Mouse (Mus musculus) stomach, postnatal 0 days (tissue): ENCODE results near the gene Nemf. TPM values are rescaled to one million over a fixed set of nuclear protein-coding genes. Genes with fewer than 3 reads are reported as not detected.
"Not testable (repeated sequence)": the region's sequence is repeated elsewhere in the genome, so short reads cannot be mapped to it uniquely, and the experiment has no call there.

ENCODE experiments used
- ATAC-seq: fragments of 200-750 bp; cut with Nextera tagmentation; 2 replicates; pipeline ENCODE4 v1.8.0; 2017; ENCODE audit not compliant: low FRiP score, low TSS enrichment
- DNase-seq: peaks from one replicate; pipeline ENCODE4 v3.0.0-alpha.2; 2016; ENCODE audit warnings: low spot score
- H3K27ac ChIP-seq: fragments of 300-500 bp; sonication (generic); replicated peaks from 2 replicates; pipeline ENCODE4 v1.5.1; 2014; ENCODE audit warnings: mild to moderate bottlenecking, control low read depth
- H3K27me3 ChIP-seq: fragments of 300-500 bp; sonication (generic); 2 replicates; pipeline ENCODE4 v1.6.1; 2014; ENCODE audit warnings: low read length; ENCODE audit not compliant: control insufficient read depth, insufficient read depth
- H3K36me3 ChIP-seq: fragments of 300-500 bp; sonication (generic); 2 replicates; pipeline ENCODE4 v1.6.1; 2014; ENCODE audit warnings: low read length, mixed read lengths; ENCODE audit not compliant: control insufficient read depth, insufficient read depth
- H3K4me1 ChIP-seq: fragments of 300-500 bp; sonication (generic); replicated peaks from 2 replicates; pipeline ENCODE4 v1.6.1; 2014; ENCODE audit warnings: antibody characterized with exemption; ENCODE audit not compliant: control insufficient read depth, insufficient read depth
- H3K4me2 ChIP-seq: fragments of 300-500 bp; sonication (generic); replicated peaks from 2 replicates; pipeline ENCODE4 v1.6.1; 2014; ENCODE audit warnings: low read depth, mild to moderate bottlenecking, control low read depth, moderate library complexity
- H3K4me3 ChIP-seq: fragments of 300-500 bp; sonication (generic); 2 replicates; pipeline ENCODE4 v1.5.1; 2014; ENCODE audit warnings: low read depth, low read length, control low read depth
- H3K9ac ChIP-seq: fragments of 300-500 bp; sonication (generic); 2 replicates; pipeline ENCODE4 v1.6.1; 2014; ENCODE audit warnings: mild to moderate bottlenecking, low read length, control low read depth, mixed read lengths
- H3K9me3 ChIP-seq: fragments of 300-500 bp; sonication (generic); 2 replicates; pipeline ENCODE4 v1.6.1; 2016; ENCODE audit warnings: low read length; ENCODE audit not compliant: control insufficient read depth
- CTCF ChIP-seq: IDR thresholded peaks from 2 replicates; pipeline ENCODE4 v1.5.1; 2016; ENCODE audit warnings: antibody characterized with exemption, low read depth, mild to moderate bottlenecking, moderate library complexity
- EP300 ChIP-seq: optimal IDR thresholded peaks from 2 replicates; pipeline ENCODE3; 2016; ENCODE audit warnings: antibody characterized with exemption
- whole genome bisulfite sequencing: fragments of 180-500 bp; shearing (Covaris S2); extraction: QIAGEN DNeasy Blood & Tissue Kit; methylation state at CpG from one replicate; pipeline ENCODE4 v1.1.7; 2014; 5-methylcytosine and 5-hydroxymethylcytosine counted together
- polyA plus RNA-seq: library from polyadenylated mRNA; unstranded; fragments of >200 nt; fragmentation: Nextera tagmentation; extraction: Ambion mirVana; gene quantifications from 2 replicates; pipeline ENCODE4 v1.2.1, GENCODE M21; 2015

Gene Nemf
- polyA plus RNA-seq, 1 experiment from 2014 or later, result 50.0 TPM

- ATAC-seq (no peak), DNase-seq (no peak)
- no peak overlapping the region for H3K27ac ChIP-seq
- H3K27me3 ChIP-seq, result no peaks in the 10 kb centered on the region
- TF ChIP-seq CTCF (no peak), EP300 (no peak)
- 86% methylated on average over 5 of the region's 5 CpGs for WGBS
- no peaks in the 10 kb centered on the region for H3K4me1 ChIP-seq
- no peaks in the 10 kb centered on the region for H3K9me3 ChIP-seq
- no peaks in the 10 kb centered on the region for H3K36me3 ChIP-seq
- no peak overlapping the region for H3K9ac ChIP-seq
- no peak overlapping the region for H3K4me3 ChIP-seq
- no peak overlapping the region for H3K4me2 ChIP-seq
Observed at GRCm38 (mm10) chr12:69384606-69385005, 27.6 kb upstream of the Nemf start.

GRCm38 (mm10) chr12:69382880-69383279 is 25.9 kb upstream of the Nemf start:
- TF ChIP-seq EP300 (no peak), CTCF (no peak)

GRCm38 (mm10) chr12:69378558-69379454 is 21.8 kb upstream of the Nemf start:
- H3K27me3 ChIP-seq, result no peaks in the 10 kb centered on the region
- no peak overlapping the region for H3K4me2 ChIP-seq
- DNase-seq, result no peak
- ATAC-seq, result no peak
- no peaks in the 10 kb centered on the region for H3K9me3 ChIP-seq
- no peak overlapping the region for H3K9ac ChIP-seq
- H3K36me3 ChIP-seq, result peaks cover under 1% of the 10 kb centered on the region; the same call in 1 of the 2 replicates
- H3K27ac ChIP-seq, result no peak overlapping the region
- TF ChIP-seq CTCF (no peak), EP300 (no peak)
- WGBS, result 70% methylated on average over 11 of the region's 11 CpGs
- H3K4me1 ChIP-seq, result no peaks in the 10 kb centered on the region
- no peak overlapping the region for H3K4me3 ChIP-seq

More at GRCm38 (mm10) chr12:69382880-69383279, 25.9 kb upstream of the Nemf start:
- no peak overlapping the region for H3K4me3 ChIP-seq
- no peaks in the 10 kb centered on the region for H3K9me3 ChIP-seq
- no peak overlapping the region for H3K4me2 ChIP-seq
- no peak overlapping the region for H3K27ac ChIP-seq
- H3K4me1 ChIP-seq, result no peaks in the 10 kb centered on the region
- no peaks in the 10 kb centered on the region for H3K36me3 ChIP-seq
- H3K27me3 ChIP-seq, result no peaks in the 10 kb centered on the region
- ATAC-seq (no peak), DNase-seq (no peak)
- WGBS, result 92% methylated on average over 1 of the region's 1 CpGs
- no peak overlapping the region for H3K9ac ChIP-seq

GRCm38 (mm10) chr12:69377636-69378035 is 20.7 kb upstream of the Nemf start:
- H3K27me3 ChIP-seq, H3K36me3 ChIP-seq, ATAC-seq, DNase-seq, H3K9ac ChIP-seq, H3K4me3 ChIP-seq, H3K4me1 ChIP-seq, H3K9me3 ChIP-seq, H3K4me2 ChIP-seq: not testable (repeated sequence)
- 93% methylated on average over 6 of the region's 6 CpGs for WGBS
- H3K27ac ChIP-seq, result 0 out of 2 replicates have a peak overlapping the region, but pooled peaks have one; percentile 3

DNA sequence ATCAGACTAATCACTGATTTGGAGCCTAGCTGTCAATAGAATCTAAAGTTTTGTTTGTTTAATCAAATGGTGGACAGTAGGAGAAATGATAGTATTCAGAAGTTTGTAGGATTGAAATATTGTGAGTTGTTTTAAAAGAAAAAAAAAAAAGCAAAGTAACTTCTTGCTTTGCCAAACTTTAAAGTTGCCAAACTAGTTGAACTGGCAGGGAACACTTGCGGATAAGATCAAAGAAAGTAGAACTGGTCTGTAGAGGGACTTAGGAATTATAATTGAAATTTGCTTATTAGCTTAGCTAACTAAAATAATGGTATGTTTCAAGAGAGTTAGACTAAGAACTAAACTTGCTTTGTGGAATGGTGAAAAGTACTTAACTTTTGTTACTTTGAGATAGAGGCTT is 20.2 kb upstream of the Nemf start:
- TF ChIP-seq CTCF (no peak), EP300 (no peak)
- Histone ChIP-seq H3K4me3 (no peak overlapping the region), H3K27ac (no peak overlapping the region), H3K27me3 (no peaks in the 10 kb centered on the region), H3K4me2 (no peak overlapping the region), H3K9me3 (no peaks in the 10 kb centered on the region), H3K4me1 (no peaks in the 10 kb centered on the region), H3K9ac (no peak overlapping the region), H3K36me3 (peaks cover 4% of the 10 kb centered on the region; the same call in 1 of the 2 replicates)
- WGBS, result 53% methylated on average over 1 of the region's 1 CpGs
- DNase-seq, result no peak
- ATAC-seq, result no peak

GRCm38 (mm10) chr12:69376132-69376531 is 19.2 kb upstream of the Nemf start:
- no peak for ATAC-seq
- Histone ChIP-seq H3K27me3 (no peaks in the 10 kb centered on the region), H3K9me3 (no peaks in the 10 kb centered on the region), H3K27ac (no peak overlapping the region), H3K9ac (no peak overlapping the region), H3K4me3 (no peak overlapping the region), H3K4me1 (no peaks in the 10 kb centered on the region), H3K36me3 (peaks cover 4% of the 10 kb centered on the region; the same call in 1 of the 2 replicates), H3K4me2 (0 out of 2 replicates have a peak overlapping the region, but pooled peaks have one; percentile 18)
- no peak for DNase-seq
- TF ChIP-seq CTCF, result no peak
- TF ChIP-seq EP300, result no peak
- WGBS, result 58% methylated on average over 2 of the region's 2 CpGs
